Mouse (Mus musculus): Measurements from ENCODE around the gene Olfml3. TPM values are rescaled to one million over a fixed set of nuclear protein-coding genes. Genes with fewer than 3 reads are reported as not detected.

Olfml3 gene
- total RNA-seq (2015; ENCODE audit: low replicate concordance) = 1.4 and 1.7 TPM in 2 replicates
- 0.64 and 0.91 TPM in 2 replicates for total RNA-seq (2017; ENCODE audit: low replicate concordance)

GRCm38 (mm10) chr3:103737778-103738571 is at the start of gene Olfml3:
TSS of gene Olfml3 (minus strand) at chr3:103738001.
- ATAC-seq (replicated peaks; ENCODE audit: low FRiP score, poor library complexity, severe bottlenecking) = peak; percentile 48

- no peak for ATAC-seq (replicated peaks; ENCODE audit: low FRiP score, poor library complexity, severe bottlenecking)
These were observed 49.4 kb upstream of the Olfml3 start for GRCm38 (mm10) chr3:103787225-103787624.

- no peak for ATAC-seq (replicated peaks; ENCODE audit: low FRiP score, poor library complexity, severe bottlenecking)
These were observed 45.2 kb upstream of the Olfml3 start for GRCm38 (mm10) chr3:103782844-103783609.

GRCm38 (mm10) chr3:103780777-103781176 is 43.0 kb upstream of the Olfml3 start:
- no peak for ATAC-seq (replicated peaks; ENCODE audit: low FRiP score, poor library complexity, severe bottlenecking)

GRCm38 (mm10) chr3:103780271-103780670 is 42.5 kb upstream of the Olfml3 start:
- no peak for ATAC-seq (replicated peaks; ENCODE audit: low FRiP score, poor library complexity, severe bottlenecking)

GRCm38 (mm10) chr3:103779183-103779582 is 41.4 kb upstream of the Olfml3 start:
- ATAC-seq (replicated peaks; ENCODE audit: low FRiP score, poor library complexity, severe bottlenecking) = no peak

GRCm38 (mm10) chr3:103778660-103779059 is 40.9 kb upstream of the Olfml3 start:
- ATAC-seq (replicated peaks; ENCODE audit: low FRiP score, poor library complexity, severe bottlenecking) = no peak

GRCm38 (mm10) chr3:103777940-103778339 is 40.1 kb upstream of the Olfml3 start:
- no peak for ATAC-seq (replicated peaks; ENCODE audit: low FRiP score, poor library complexity, severe bottlenecking)

GRCm38 (mm10) chr3:103774009-103774408 is 36.2 kb upstream of the Olfml3 start:
- ATAC-seq (replicated peaks; ENCODE audit: low FRiP score, poor library complexity, severe bottlenecking) = no peak

- ATAC-seq (replicated peaks; ENCODE audit: low FRiP score, poor library complexity, severe bottlenecking) = no peak
These were observed 35.7 kb upstream of the Olfml3 start for GRCm38 (mm10) chr3:103773508-103773907.

- no peak for ATAC-seq (replicated peaks; ENCODE audit: low FRiP score, poor library complexity, severe bottlenecking)
These were observed 35.0 kb upstream of the Olfml3 start for GRCm38 (mm10) chr3:103772846-103773245.

GRCm38 (mm10) chr3:103771531-103772130 is 33.8 kb upstream of the Olfml3 start:
- no peak for ATAC-seq (replicated peaks; ENCODE audit: low FRiP score, poor library complexity, severe bottlenecking)

- ATAC-seq (replicated peaks; ENCODE audit: low FRiP score, poor library complexity, severe bottlenecking) = no peak
These were observed 29.0 kb upstream of the Olfml3 start for GRCm38 (mm10) chr3:103766789-103767188.

GRCm38 (mm10) chr3:103759261-103759970 is 21.6 kb upstream of the Olfml3 start:
- no peak for ATAC-seq (replicated peaks; ENCODE audit: low FRiP score, poor library complexity, severe bottlenecking)

GRCm38 (mm10) chr3:103758456-103758855 is 20.7 kb upstream of the Olfml3 start:
- ATAC-seq (replicated peaks; ENCODE audit: low FRiP score, poor library complexity, severe bottlenecking) = no peak

- no peak for ATAC-seq (replicated peaks; ENCODE audit: low FRiP score, poor library complexity, severe bottlenecking)
These were observed 19.1 kb upstream of the Olfml3 start for GRCm38 (mm10) chr3:103756920-103757319.

- ATAC-seq (replicated peaks; ENCODE audit: low FRiP score, poor library complexity, severe bottlenecking) = no peak
These were observed 17.6 kb upstream of the Olfml3 start for GRCm38 (mm10) chr3:103755351-103755750.

GRCm38 (mm10) chr3:103751558-103751957 is 13.8 kb upstream of the Olfml3 start:
- ATAC-seq (replicated peaks; ENCODE audit: low FRiP score, poor library complexity, severe bottlenecking) = no peak

- ATAC-seq (replicated peaks; ENCODE audit: low FRiP score, poor library complexity, severe bottlenecking) = no peak
These were observed 8.9 kb upstream of the Olfml3 start for GRCm38 (mm10) chr3:103746711-103747110.

All from erythroid progenitor cell, adult 5-6 weeks (primary cell).